Mouse (Mus musculus) liver, embryonic 14.5 days (tissue): Measurements from ENCODE around the gene Cd52.

Experiments
- CTCF ChIP-seq: IDR thresholded peaks from 2 replicates; pipeline ENCODE4 v1.5.1; 2016; ENCODE audit warnings: antibody characterized with exemption, low read depth, control low read depth
- EP300 ChIP-seq: IDR thresholded peaks from 2 replicates; pipeline ENCODE4 v1.6.1; 2016; ENCODE audit warnings: antibody characterized with exemption, low read depth

- no peak for TF ChIP-seq CTCF
- no peak for TF ChIP-seq EP300
These were observed 32.9 kb downstream of the Cd52 start for GRCm38 (mm10) chr4:134061944-134062446.
